Mouse (Mus musculus) neural tube, embryonic 14.5 days (tissue): ENCODE measurements at regions not wholly inside any gene's neighbourhood (a gene's known extent, or its start where the extent isn't known, plus 50 kb on each side); places are given as distances from the start of the nearest gene placed in this dataset.

ENCODE experiments used
- ATAC-seq: fragments of 200-750 bp; cut with Nextera tagmentation; 2 replicates; pipeline ENCODE4 v1.8.0; 2017; ENCODE audit warnings: low read depth, mild to moderate bottlenecking, moderate TSS enrichment, moderate library complexity
- H3K27ac ChIP-seq: fragments of 300-500 bp; sonication (generic); 2 replicates; pipeline ENCODE4 v1.5.1; 2014; ENCODE audit warnings: low read depth, mild to moderate bottlenecking, control low read depth, low read length, moderate library complexity, mixed read lengths
- H3K27me3 ChIP-seq: fragments of 300-500 bp; sonication (generic); 2 replicates; pipeline ENCODE4 v1.6.1; 2014; ENCODE audit warnings: low read length; ENCODE audit not compliant: control insufficient read depth, insufficient read depth
- H3K36me3 ChIP-seq: fragments of 300-500 bp; sonication (generic); 2 replicates; pipeline ENCODE4 v1.6.1; 2014; ENCODE audit warnings: low read length, mixed read lengths; ENCODE audit not compliant: control insufficient read depth, insufficient read depth
- H3K4me1 ChIP-seq: fragments of 300-500 bp; sonication (generic); 2 replicates; pipeline ENCODE4 v1.6.1; 2014; ENCODE audit warnings: low read length; ENCODE audit not compliant: control insufficient read depth, insufficient read depth
- H3K4me2 ChIP-seq: fragments of 300-500 bp; sonication (generic); 2 replicates; pipeline ENCODE4 v1.6.1; 2014; ENCODE audit warnings: mild to moderate bottlenecking, low read depth, low read length, control low read depth
- H3K4me3 ChIP-seq: fragments of 300-500 bp; sonication (generic); 2 replicates; pipeline ENCODE4 v1.5.1; 2014; ENCODE audit warnings: low read depth, low read length, control low read depth, mixed read lengths
- H3K9ac ChIP-seq: fragments of 300-500 bp; sonication (generic); replicated peaks from 2 replicates; pipeline ENCODE4 v1.6.1; 2014; ENCODE audit warnings: low read depth, mild to moderate bottlenecking, control low read depth, low read length, mixed read lengths
- H3K9me3 ChIP-seq: fragments of 300-500 bp; sonication (generic); 2 replicates; pipeline ENCODE4 v1.6.1; 2016; ENCODE audit warnings: low read length; ENCODE audit not compliant: control insufficient read depth
- WGBS: fragments of 180-500 bp; shearing (Covaris S2); extraction: QIAGEN DNeasy Blood & Tissue Kit; methylation state at CpG from one replicate; pipeline ENCODE4 v1.1.7; 2014; 5-methylcytosine and 5-hydroxymethylcytosine counted together

- H3K27me3 ChIP-seq: no peaks in the 10 kb centered on the region
- no peak overlapping the region for H3K4me2 ChIP-seq
- H3K36me3 ChIP-seq: no peaks in the 10 kb centered on the region
- WGBS: 41% methylated on average over 11 of the region's 11 CpGs
- no peak overlapping the region for H3K27ac ChIP-seq
- H3K9me3 ChIP-seq: no peaks in the 10 kb centered on the region
- no peak overlapping the region for H3K4me3 ChIP-seq
- no peaks in the 10 kb centered on the region for H3K4me1 ChIP-seq
- ATAC-seq: peak; percentile 73; the same call in 1 of the 2 replicates
- no peak overlapping the region for H3K9ac ChIP-seq
Observed at GRCm38 (mm10) chr8:41742796-41743670, 326.2 kb upstream of the Frg1 start.

GRCm38 (mm10) chr8:41717002-41717401 lies 300.1 kb upstream of the Frg1 start:
- ATAC-seq: no peak
- WGBS: 96% methylated on average over 3 of the region's 3 CpGs

GRCm38 (mm10) chr8:41713634-41714330 lies 296.9 kb upstream of the Frg1 start:
- no peaks in the 10 kb centered on the region for H3K36me3 ChIP-seq
- H3K9me3 ChIP-seq: no peaks in the 10 kb centered on the region
- WGBS: 60% methylated on average over 4 of the region's 4 CpGs
- no peaks in the 10 kb centered on the region for H3K27me3 ChIP-seq
- no peak overlapping the region for H3K4me2 ChIP-seq
- H3K27ac ChIP-seq: no peak overlapping the region
- no peak overlapping the region for H3K9ac ChIP-seq
- ATAC-seq: peak; percentile 70; the same call in 1 of the 2 replicates
- no peak overlapping the region for H3K4me3 ChIP-seq
- no peaks in the 10 kb centered on the region for H3K4me1 ChIP-seq

More at GRCm38 (mm10) chr8:41717002-41717401, 300.1 kb upstream of the Frg1 start:
- Histone ChIP-seq H3K9ac (no peak overlapping the region), H3K4me1 (no peaks in the 10 kb centered on the region), H3K36me3 (no peaks in the 10 kb centered on the region), H3K27ac (no peak overlapping the region), H3K27me3 (no peaks in the 10 kb centered on the region), H3K9me3 (no peaks in the 10 kb centered on the region), H3K4me3 (no peak overlapping the region), H3K4me2 (no peak overlapping the region)

GRCm38 (mm10) chr8:41703927-41704924 lies 287.4 kb upstream of the Frg1 start:
- Histone ChIP-seq H3K27me3 (no peaks in the 10 kb centered on the region), H3K27ac (peak overlapping the region; percentile 22; the same call in 1 of the 2 replicates), H3K9ac (no peak overlapping the region), H3K4me2 (no peak overlapping the region), H3K36me3 (no peaks in the 10 kb centered on the region), H3K4me3 (no peak overlapping the region), H3K4me1 (no peaks in the 10 kb centered on the region), H3K9me3 (no peaks in the 10 kb centered on the region)
- WGBS: 46% methylated on average over 9 of the region's 9 CpGs
- 0 out of 2 replicates have a peak, but pooled peaks have one; percentile 24 for ATAC-seq
